Mouse (Mus musculus): Measurements from ENCODE around the gene Wwc2. TPM values are rescaled to one million over a fixed set of nuclear protein-coding genes. Genes with fewer than 3 reads are reported as not detected.

The Wwc2 gene
- polyA plus RNA-seq, 1 experiment from 2014 or later = 17.1 TPM

DNA sequence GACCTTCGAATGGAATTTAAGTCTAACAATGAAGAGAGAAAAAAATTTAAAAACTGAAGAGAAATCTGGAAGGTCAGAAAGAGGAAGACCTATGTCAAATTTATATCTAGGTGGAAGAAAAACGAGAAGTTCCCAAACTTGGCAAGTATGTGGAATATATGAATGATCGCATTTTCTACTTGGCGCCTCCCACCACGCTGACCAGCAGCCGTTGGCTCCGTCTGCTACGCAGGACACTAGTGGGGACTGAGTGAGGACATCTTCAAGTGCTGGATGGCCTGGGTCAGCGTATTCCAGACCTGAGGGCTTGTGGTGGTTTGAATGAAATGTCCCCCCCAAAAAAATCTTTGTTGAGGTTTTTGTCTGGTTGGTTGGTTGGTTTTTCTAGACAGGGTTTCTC is 84.6 kb downstream of the Wwc2 start:
- H3K36me3 ChIP-seq (ENCODE audit: insufficient read depth) = no peaks in the 10 kb centered on the region
- no peak overlapping the region for H3K4me2 ChIP-seq
- DNase-seq = no peak
- ATAC-seq (ENCODE audit: insufficient read depth) = no peak
- no peaks in the 10 kb centered on the region; the same call in 1 of the 2 replicates for H3K9me3 ChIP-seq (ENCODE audit: low read depth, low read length)
- H3K9ac ChIP-seq = no peak overlapping the region
- 86% methylated on average over 9 of the region's 9 CpGs for WGBS
- no peak overlapping the region for H3K4me3 ChIP-seq (ENCODE audit: low read depth, low read length)
- peaks cover 4% of the 10 kb centered on the region; the same call in 1 of the 2 replicates for H3K4me1 ChIP-seq (ENCODE audit: insufficient read depth)
- H3K27ac ChIP-seq (ENCODE audit: low read depth) = no peak overlapping the region
- TF ChIP-seq CTCF (IDR thresholded peaks at IDR 0.05; ENCODE audit: low read depth) = no peak
- no peaks in the 10 kb centered on the region for H3K27me3 ChIP-seq (ENCODE audit: insufficient read depth, low read length)

DNA sequence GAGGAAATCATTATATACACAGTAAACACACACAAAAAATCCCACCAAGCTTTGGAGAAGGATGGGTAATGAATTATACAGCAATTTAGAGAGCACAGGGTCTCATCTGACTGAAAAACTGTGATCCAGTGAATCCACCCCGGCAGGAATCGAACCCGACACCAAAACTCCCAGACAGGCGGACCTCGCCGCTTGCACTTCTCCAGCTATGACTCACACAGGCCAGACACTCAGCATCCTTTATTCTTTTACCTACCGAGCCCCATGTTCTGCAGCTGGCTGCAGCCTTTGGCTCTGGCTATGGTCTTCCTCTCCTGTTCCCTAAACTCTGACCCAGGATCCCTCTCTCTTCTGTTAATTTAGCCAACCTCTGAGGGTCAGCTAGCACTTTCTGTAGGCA is 85.5 kb downstream of the Wwc2 start:
- no peak overlapping the region for H3K4me2 ChIP-seq
- no peaks in the 10 kb centered on the region; the same call in 1 of the 2 replicates for H3K36me3 ChIP-seq (ENCODE audit: insufficient read depth)
- 88% methylated on average over 7 of the region's 7 CpGs for WGBS
- H3K4me3 ChIP-seq (ENCODE audit: low read depth, low read length) = no peak overlapping the region
- no peak for TF ChIP-seq CTCF (IDR thresholded peaks at IDR 0.05; ENCODE audit: low read depth)
- no peaks in the 10 kb centered on the region for H3K27me3 ChIP-seq (ENCODE audit: insufficient read depth, low read length)
- ATAC-seq (ENCODE audit: insufficient read depth) = no peak
- H3K9ac ChIP-seq = no peak overlapping the region
- DNase-seq = no peak
- H3K4me1 ChIP-seq (ENCODE audit: insufficient read depth) = peaks cover 4% of the 10 kb centered on the region; the same call in 1 of the 2 replicates
- no peaks in the 10 kb centered on the region; the same call in 1 of the 2 replicates for H3K9me3 ChIP-seq (ENCODE audit: low read depth, low read length)
- H3K27ac ChIP-seq (ENCODE audit: low read depth) = no peak overlapping the region

DNA sequence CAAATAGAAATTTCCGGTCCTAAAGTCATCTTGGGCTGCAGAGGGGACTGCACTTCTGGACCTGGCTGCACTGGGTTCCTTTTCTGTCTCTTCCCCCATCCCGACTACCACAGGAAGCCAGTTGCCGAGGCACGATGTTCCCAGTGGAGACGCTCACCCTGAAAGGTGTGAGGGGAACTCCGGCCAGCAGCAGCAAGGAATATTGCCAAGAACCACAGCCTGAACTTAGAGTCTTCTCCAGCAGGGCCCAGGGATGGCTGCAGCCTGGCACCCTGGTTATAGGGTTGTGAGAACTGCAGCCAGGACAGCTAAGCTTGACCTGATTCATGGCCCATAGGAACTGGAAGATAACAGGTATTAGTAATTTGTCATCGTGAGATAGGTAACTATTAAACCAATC is 86.7 kb downstream of the Wwc2 start:
- peak; percentile 34 for DNase-seq
- no peak for TF ChIP-seq CTCF (IDR thresholded peaks at IDR 0.05; ENCODE audit: low read depth)
- H3K9me3 ChIP-seq (ENCODE audit: low read depth, low read length) = no peaks in the 10 kb centered on the region
- H3K27ac ChIP-seq (ENCODE audit: low read depth) = no peak overlapping the region
- no peaks in the 10 kb centered on the region for H3K27me3 ChIP-seq (ENCODE audit: insufficient read depth, low read length)
- H3K4me3 ChIP-seq (ENCODE audit: low read depth, low read length) = no peak overlapping the region
- no peak overlapping the region for H3K4me2 ChIP-seq
- H3K4me1 ChIP-seq (ENCODE audit: insufficient read depth) = peaks cover 4% of the 10 kb centered on the region; the same call in 1 of the 2 replicates
- 59% methylated on average over 7 of the region's 7 CpGs for WGBS
- H3K36me3 ChIP-seq (ENCODE audit: insufficient read depth) = no peaks in the 10 kb centered on the region; the same call in 1 of the 2 replicates
- ATAC-seq (ENCODE audit: insufficient read depth) = no peak
- H3K9ac ChIP-seq = no peak overlapping the region

DNA sequence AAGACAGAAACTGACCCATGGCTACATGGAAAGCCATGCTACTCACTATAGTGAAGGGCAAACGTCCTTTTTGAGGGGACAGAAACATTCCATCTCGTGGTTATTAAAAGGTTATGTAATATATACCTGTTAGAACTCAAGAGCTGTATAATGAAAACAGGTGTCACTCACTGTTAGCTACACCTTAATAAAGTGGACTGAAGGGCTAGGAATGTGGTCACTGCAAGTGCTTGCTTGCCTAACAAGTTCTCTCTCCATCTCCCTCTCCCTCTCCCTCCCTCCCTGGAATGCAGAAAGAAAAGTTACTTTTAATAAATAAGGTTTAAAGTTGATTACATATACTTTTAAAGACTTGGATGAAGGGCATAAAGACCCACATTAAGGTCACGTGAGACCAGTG is 88.0 kb downstream of the Wwc2 start:
- ATAC-seq (ENCODE audit: insufficient read depth) = no peak
- no peaks in the 10 kb centered on the region for H3K27me3 ChIP-seq (ENCODE audit: insufficient read depth, low read length)

DNA sequence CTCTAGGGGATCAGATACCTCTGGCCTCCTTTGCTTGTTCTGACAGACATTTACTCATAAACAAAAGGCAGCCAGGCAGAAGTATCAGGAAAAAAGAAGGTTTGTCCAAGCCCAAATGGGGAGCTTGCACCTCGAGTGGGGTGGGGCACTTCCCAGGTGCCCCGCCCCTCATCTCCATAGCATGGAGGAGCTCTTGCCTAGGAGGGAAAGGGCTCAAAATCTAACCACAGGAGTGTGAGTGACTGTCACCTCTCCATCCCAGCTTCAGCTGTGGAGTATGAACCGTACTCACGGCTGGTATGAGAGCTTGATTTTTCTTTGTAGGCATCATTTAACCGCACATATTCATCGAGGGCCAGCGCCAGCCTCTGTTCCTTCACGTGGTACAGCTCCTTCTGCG is 90.4 kb downstream of the Wwc2 start:
- no peak for TF ChIP-seq CTCF (IDR thresholded peaks at IDR 0.05; ENCODE audit: low read depth)
- no peak overlapping the region for H3K27ac ChIP-seq (ENCODE audit: low read depth)
- no peak overlapping the region for H3K4me2 ChIP-seq
- no peaks in the 10 kb centered on the region for H3K27me3 ChIP-seq (ENCODE audit: insufficient read depth, low read length)
- H3K9ac ChIP-seq = no peak overlapping the region
- H3K36me3 ChIP-seq (ENCODE audit: insufficient read depth) = peaks cover 16% of the 10 kb centered on the region
- DNase-seq (no peak), ATAC-seq (ENCODE audit: insufficient read depth) (no peak)
- peaks cover 4% of the 10 kb centered on the region; the same call in 1 of the 2 replicates for H3K4me1 ChIP-seq (ENCODE audit: insufficient read depth)
- H3K9me3 ChIP-seq (ENCODE audit: low read depth, low read length) = no peaks in the 10 kb centered on the region
- WGBS = 93% methylated on average over 9 of the region's 9 CpGs
- H3K4me3 ChIP-seq (ENCODE audit: low read depth, low read length) = no peak overlapping the region

More for the DNA sequence above, 88.0 kb downstream of the Wwc2 start:
- H3K4me2 ChIP-seq = no peak overlapping the region
- WGBS = 77% methylated on average over 3 of the region's 3 CpGs
- peaks cover 4% of the 10 kb centered on the region; the same call in 1 of the 2 replicates for H3K4me1 ChIP-seq (ENCODE audit: insufficient read depth)
- H3K9ac ChIP-seq = no peak overlapping the region
- H3K36me3 ChIP-seq (ENCODE audit: insufficient read depth) = peaks cover 4% of the 10 kb centered on the region; the same call in 1 of the 2 replicates
- TF ChIP-seq CTCF (IDR thresholded peaks at IDR 0.05; ENCODE audit: low read depth) = no peak
- H3K4me3 ChIP-seq (ENCODE audit: low read depth, low read length) = no peak overlapping the region
- no peak overlapping the region for H3K27ac ChIP-seq (ENCODE audit: low read depth)
- DNase-seq = no peak
- no peaks in the 10 kb centered on the region for H3K9me3 ChIP-seq (ENCODE audit: low read depth, low read length)

DNA sequence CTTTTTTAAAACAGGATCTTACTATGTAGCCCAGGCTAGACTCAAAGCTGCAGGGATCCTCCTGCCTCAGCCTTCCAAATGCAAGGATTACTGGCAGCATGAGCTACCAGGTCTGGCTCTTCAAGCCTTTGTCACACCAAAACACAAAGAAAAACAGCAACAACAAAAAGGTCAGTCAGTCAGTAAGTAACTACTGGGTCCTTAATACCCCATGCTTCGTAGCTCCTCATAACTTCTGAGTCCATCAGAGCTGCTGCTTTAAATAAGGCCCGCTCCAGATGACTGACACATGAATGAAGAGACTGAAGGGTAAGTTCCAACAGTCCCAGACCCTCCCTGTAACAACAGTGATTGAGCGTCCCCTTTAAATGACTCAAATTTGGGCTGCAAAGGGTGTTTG is 90.8 kb downstream of the Wwc2 start:
- peaks cover 20% of the 10 kb centered on the region for H3K36me3 ChIP-seq (ENCODE audit: insufficient read depth)
- H3K27me3 ChIP-seq (ENCODE audit: insufficient read depth, low read length) = no peaks in the 10 kb centered on the region
- no peak overlapping the region for H3K4me2 ChIP-seq
- peaks cover 4% of the 10 kb centered on the region; the same call in 1 of the 2 replicates for H3K4me1 ChIP-seq (ENCODE audit: insufficient read depth)
- 96% methylated on average over 3 of the region's 3 CpGs for WGBS
- no peak overlapping the region for H3K4me3 ChIP-seq (ENCODE audit: low read depth, low read length)
- no peaks in the 10 kb centered on the region for H3K9me3 ChIP-seq (ENCODE audit: low read depth, low read length)
- no peak overlapping the region for H3K27ac ChIP-seq (ENCODE audit: low read depth)
- ATAC-seq (ENCODE audit: insufficient read depth) = no peak
- no peak for DNase-seq
- H3K9ac ChIP-seq = no peak overlapping the region
- no peak for TF ChIP-seq CTCF (IDR thresholded peaks at IDR 0.05; ENCODE audit: low read depth)

DNA sequence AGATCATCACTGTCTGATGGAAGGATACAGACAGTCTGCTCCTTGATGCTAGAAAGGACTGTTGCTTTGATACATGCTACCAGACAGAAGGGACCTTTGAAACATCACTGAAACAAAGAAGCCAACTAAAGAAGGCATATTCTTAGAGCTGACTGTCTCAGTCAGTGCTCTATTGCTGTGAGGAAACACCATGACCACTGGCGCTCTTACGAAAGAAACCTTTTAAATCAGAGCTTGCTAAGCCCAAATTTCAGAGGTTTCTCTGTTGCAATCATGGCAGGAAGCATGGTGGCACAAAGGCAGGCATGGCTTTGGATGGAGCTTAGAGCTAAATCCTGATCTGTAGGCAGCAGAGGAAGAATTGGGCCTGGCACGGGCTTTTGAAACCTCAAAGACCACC is 98.3 kb downstream of the Wwc2 start:
- no peak for ATAC-seq (ENCODE audit: insufficient read depth)
- 93% methylated on average over 3 of the region's 3 CpGs for WGBS

More for the DNA sequence above, 98.3 kb downstream of the Wwc2 start:
- no peak overlapping the region for H3K4me2 ChIP-seq
- H3K36me3 ChIP-seq (ENCODE audit: insufficient read depth) = peaks cover 21% of the 10 kb centered on the region; the same call in 1 of the 2 replicates
- H3K9ac ChIP-seq = no peak overlapping the region
- TF ChIP-seq CTCF (IDR thresholded peaks at IDR 0.05; ENCODE audit: low read depth) = no peak
- no peak overlapping the region for H3K27ac ChIP-seq (ENCODE audit: low read depth)
- H3K4me1 ChIP-seq (ENCODE audit: insufficient read depth) = no peaks in the 10 kb centered on the region
- no peak overlapping the region for H3K4me3 ChIP-seq (ENCODE audit: low read depth, low read length)
- H3K9me3 ChIP-seq (ENCODE audit: low read depth, low read length) = no peaks in the 10 kb centered on the region
- DNase-seq = no peak
- no peaks in the 10 kb centered on the region for H3K27me3 ChIP-seq (ENCODE audit: insufficient read depth, low read length)

All from lung, embryonic 14.5 days (tissue).